Mouse (Mus musculus): Measurements from ENCODE around the gene Osgin1. TPM values are rescaled to one million over a fixed set of nuclear protein-coding genes. Genes with fewer than 3 reads are reported as not detected.

Osgin1 gene
- polyA plus RNA-seq, 1 experiment: 0.41 TPM

- no peak for TF ChIP-seq CTCF (IDR thresholded peaks at IDR 0.05; ENCODE audit: borderline replicate concordance, extremely low read depth, insufficient read depth, insufficient read length)
- TF ChIP-seq POLR2A (IDR thresholded peaks at IDR 0.05; ENCODE audit: borderline replicate concordance, extremely low read depth, insufficient read depth, insufficient read length, poor library complexity, severe bottlenecking): no peak
- no peak for DNase-seq (ENCODE audit: low read depth)
Measured at GRCm38 (mm10) chr8:119446990-119447780, 13.3 kb downstream of the Osgin1 start.

DNA sequence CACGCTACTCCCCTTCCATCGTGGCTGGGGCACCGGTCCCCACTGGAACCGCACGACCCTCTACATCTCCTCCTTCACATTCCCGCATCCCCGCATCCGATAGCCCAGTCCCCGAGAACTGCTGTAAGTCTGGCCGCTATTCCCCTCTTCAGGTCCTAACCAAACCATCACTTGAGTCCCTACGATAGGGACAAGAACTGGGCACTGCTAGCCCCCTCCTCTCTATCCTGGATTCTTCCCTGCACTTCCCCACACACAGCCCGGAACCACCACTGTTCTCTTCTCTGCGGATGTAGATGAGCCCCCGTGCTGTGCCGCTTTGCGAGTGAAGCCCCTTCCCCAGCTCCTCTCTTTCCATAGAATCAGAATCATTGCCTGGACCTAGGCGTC, 13.9 kb downstream of the Osgin1 start:
- DNase-seq (ENCODE audit: low read depth): no peak
- TF ChIP-seq POLR2A (IDR thresholded peaks at IDR 0.05; ENCODE audit: borderline replicate concordance, extremely low read depth, insufficient read depth, insufficient read length, poor library complexity, severe bottlenecking) (no peak), CTCF (IDR thresholded peaks at IDR 0.05; ENCODE audit: borderline replicate concordance, extremely low read depth, insufficient read depth, insufficient read length) (no peak)

- TF ChIP-seq CTCF (IDR thresholded peaks at IDR 0.05; ENCODE audit: borderline replicate concordance, extremely low read depth, insufficient read depth, insufficient read length) (no peak), POLR2A (IDR thresholded peaks at IDR 0.05; ENCODE audit: borderline replicate concordance, extremely low read depth, insufficient read depth, insufficient read length, poor library complexity, severe bottlenecking) (no peak)
- DNase-seq (ENCODE audit: low read depth): no peak
Measured at GRCm38 (mm10) chr8:119449627-119450026, 15.7 kb downstream of the Osgin1 start.

DNA sequence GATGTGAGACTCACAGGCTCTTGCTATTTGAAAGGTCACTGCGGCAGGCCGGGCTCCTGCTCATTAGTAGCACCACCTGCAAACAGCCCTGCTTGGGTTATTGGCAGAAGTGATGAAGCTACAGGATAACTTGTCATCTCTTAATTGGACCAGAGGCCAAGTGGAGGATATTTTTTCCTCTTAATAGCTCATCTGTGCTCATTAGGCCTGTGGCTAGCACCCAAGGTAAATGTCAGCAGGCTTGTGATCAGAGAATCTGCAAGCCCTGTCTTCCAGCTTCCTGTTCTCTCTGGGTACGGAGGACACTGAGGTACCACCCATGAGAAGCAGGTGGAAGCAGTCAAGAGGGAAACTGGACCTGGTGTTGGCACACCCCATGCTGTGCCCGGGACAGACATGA, 17.2 kb downstream of the Osgin1 start:
- TF ChIP-seq CTCF (IDR thresholded peaks at IDR 0.05; ENCODE audit: borderline replicate concordance, extremely low read depth, insufficient read depth, insufficient read length) (no peak), POLR2A (IDR thresholded peaks at IDR 0.05; ENCODE audit: borderline replicate concordance, extremely low read depth, insufficient read depth, insufficient read length, poor library complexity, severe bottlenecking) (no peak)
- peak; percentile 59 for DNase-seq (ENCODE audit: low read depth)

GRCm38 (mm10) chr8:119452919-119453318, 19.0 kb downstream of the Osgin1 start:
- TF ChIP-seq CTCF (IDR thresholded peaks at IDR 0.05; ENCODE audit: borderline replicate concordance, extremely low read depth, insufficient read depth, insufficient read length) (no peak), POLR2A (IDR thresholded peaks at IDR 0.05; ENCODE audit: borderline replicate concordance, extremely low read depth, insufficient read depth, insufficient read length, poor library complexity, severe bottlenecking) (no peak)
- no peak for DNase-seq (ENCODE audit: low read depth)

GRCm38 (mm10) chr8:119456045-119456444, 22.1 kb downstream of the Osgin1 start:
- TF ChIP-seq POLR2A (IDR thresholded peaks at IDR 0.05; ENCODE audit: borderline replicate concordance, extremely low read depth, insufficient read depth, insufficient read length, poor library complexity, severe bottlenecking) (no peak), CTCF (IDR thresholded peaks at IDR 0.05; ENCODE audit: borderline replicate concordance, extremely low read depth, insufficient read depth, insufficient read length) (no peak)

GRCm38 (mm10) chr8:119459724-119460123, 25.8 kb downstream of the Osgin1 start:
- DNase-seq (ENCODE audit: low read depth): peak; percentile 90
- TF ChIP-seq POLR2A (IDR thresholded peaks at IDR 0.05; ENCODE audit: borderline replicate concordance, extremely low read depth, insufficient read depth, insufficient read length, poor library complexity, severe bottlenecking): no peak
- no peak for TF ChIP-seq CTCF (IDR thresholded peaks at IDR 0.05; ENCODE audit: borderline replicate concordance, extremely low read depth, insufficient read depth, insufficient read length)

More at GRCm38 (mm10) chr8:119456045-119456444, 22.1 kb downstream of the Osgin1 start:
- no peak for DNase-seq (ENCODE audit: low read depth)

- peak; percentile 92 for DNase-seq (ENCODE audit: low read depth)
- TF ChIP-seq POLR2A (IDR thresholded peaks at IDR 0.05; ENCODE audit: borderline replicate concordance, extremely low read depth, insufficient read depth, insufficient read length, poor library complexity, severe bottlenecking) (no peak), CTCF (IDR thresholded peaks at IDR 0.05; ENCODE audit: borderline replicate concordance, extremely low read depth, insufficient read depth, insufficient read length) (no peak)
Measured at GRCm38 (mm10) chr8:119461356-119461755, 27.4 kb downstream of the Osgin1 start.

DNA sequence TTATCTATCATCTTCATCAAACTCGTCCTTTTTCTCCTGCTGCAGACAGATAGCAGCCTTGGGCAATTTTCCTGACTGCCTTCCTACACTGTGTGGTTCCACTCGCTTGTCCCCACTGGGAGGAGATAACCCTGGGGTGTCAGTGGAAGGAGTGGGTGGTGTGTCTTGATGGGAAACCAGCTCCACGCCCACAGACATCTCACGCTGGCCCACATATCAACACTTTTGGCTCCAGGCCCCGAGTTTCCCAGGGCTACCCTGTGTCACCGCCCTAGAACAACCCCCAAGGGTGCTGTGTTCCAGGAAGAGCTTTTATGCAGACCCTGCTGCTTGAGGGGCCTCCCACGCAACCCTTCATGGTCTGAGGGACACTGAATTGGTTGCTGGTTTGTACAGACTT, 29.8 kb downstream of the Osgin1 start:
- TF ChIP-seq CTCF (IDR thresholded peaks at IDR 0.05; ENCODE audit: borderline replicate concordance, extremely low read depth, insufficient read depth, insufficient read length): no peak
- no peak for TF ChIP-seq POLR2A (IDR thresholded peaks at IDR 0.05; ENCODE audit: borderline replicate concordance, extremely low read depth, insufficient read depth, insufficient read length, poor library complexity, severe bottlenecking)
- DNase-seq (ENCODE audit: low read depth): no peak

DNA sequence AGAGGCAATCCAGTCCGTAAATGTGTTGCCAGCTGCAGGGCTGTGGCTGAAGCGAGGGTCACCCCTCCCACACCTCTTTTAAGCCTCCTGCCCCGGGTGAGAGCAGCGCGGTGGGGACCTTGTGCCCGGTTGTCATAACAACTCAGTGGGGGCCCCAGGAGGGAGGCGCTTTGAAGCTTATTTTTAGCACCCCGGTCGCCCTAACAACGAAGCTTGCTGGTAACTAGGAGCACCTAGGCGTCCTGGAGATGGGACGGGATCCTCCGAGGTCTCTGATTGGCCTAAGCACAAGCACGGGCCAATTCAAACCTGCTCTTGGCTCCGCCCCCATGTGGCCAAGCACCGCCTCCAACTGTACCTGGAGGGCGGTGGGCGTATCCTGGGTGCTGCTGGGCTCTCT, 32.2 kb downstream of the Osgin1 start:
- peak; percentile 71 for DNase-seq (ENCODE audit: low read depth)
- TF ChIP-seq CTCF (IDR thresholded peaks at IDR 0.05; ENCODE audit: borderline replicate concordance, extremely low read depth, insufficient read depth, insufficient read length) (no peak), POLR2A (IDR thresholded peaks at IDR 0.05; ENCODE audit: borderline replicate concordance, extremely low read depth, insufficient read depth, insufficient read length, poor library complexity, severe bottlenecking) (no peak)

GRCm38 (mm10) chr8:119466794-119467193, 32.9 kb downstream of the Osgin1 start:
- DNase-seq (ENCODE audit: low read depth): peak; percentile 61
- TF ChIP-seq CTCF (IDR thresholded peaks at IDR 0.05; ENCODE audit: borderline replicate concordance, extremely low read depth, insufficient read depth, insufficient read length) (no peak), POLR2A (IDR thresholded peaks at IDR 0.05; ENCODE audit: borderline replicate concordance, extremely low read depth, insufficient read depth, insufficient read length, poor library complexity, severe bottlenecking) (no peak)

DNA sequence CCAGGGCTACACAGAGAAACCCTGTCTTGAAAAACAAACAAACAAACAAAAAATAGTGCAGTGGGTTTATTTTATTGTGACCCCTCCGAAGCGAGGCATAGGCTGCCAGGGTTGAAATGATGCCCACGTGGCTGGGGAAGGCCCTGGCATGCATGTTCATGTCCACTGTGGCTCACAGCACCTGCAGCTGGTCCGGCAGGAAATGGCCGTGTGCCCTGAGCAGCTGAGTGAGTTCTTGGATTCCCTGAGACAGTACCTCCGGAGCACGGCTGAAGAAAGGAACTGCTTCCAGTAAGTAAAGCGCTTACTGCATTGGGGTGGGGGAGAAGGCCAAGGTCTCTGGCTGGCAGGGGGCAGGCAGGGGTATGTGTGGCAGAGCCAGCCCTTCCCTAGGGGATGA, 34.2 kb downstream of the Osgin1 start:
- no peak for TF ChIP-seq POLR2A (IDR thresholded peaks at IDR 0.05; ENCODE audit: borderline replicate concordance, extremely low read depth, insufficient read depth, insufficient read length, poor library complexity, severe bottlenecking)
- DNase-seq (ENCODE audit: low read depth): no peak
